Mouse (Mus musculus): ENCODE results near the gene Mybpc1. TPM values are rescaled to one million over a fixed set of nuclear protein-coding genes. Genes with fewer than 3 reads are reported as not detected.
A peak's percentile ranks its signal among the peaks of the same experiment; 100 is the strongest.

Mybpc1 gene
- total RNA-seq (2022), result 1 to 10 TPM; 2.2 to 3.3 (median 2.6) TPM

DNA sequence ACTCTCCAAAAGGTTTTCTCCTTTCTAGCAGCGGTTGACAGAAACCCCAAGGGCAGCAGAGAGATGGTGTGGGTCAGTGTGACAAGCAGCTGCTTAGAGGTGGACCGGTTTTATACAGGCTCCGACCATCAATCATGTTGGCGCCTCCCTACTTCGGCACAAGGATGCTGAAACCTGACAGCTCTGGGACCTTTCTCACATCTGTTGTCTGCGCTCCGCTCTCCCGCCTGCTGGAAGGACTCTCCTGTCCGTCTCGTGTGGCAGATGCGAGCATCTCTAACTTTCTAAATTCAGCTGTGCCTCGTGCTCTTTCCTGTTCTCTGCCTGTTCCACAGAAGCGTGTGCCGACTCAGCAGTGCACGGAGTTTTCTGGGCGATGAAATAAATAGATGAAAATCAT lies at the start of gene Mybpc1:
Mybpc1 (minus strand) TSS at position 210 of the 400 bp plus-strand sequence.
- DNase-seq (ENCODE audit: low spot score in 2 of 2), result no peak

DNA sequence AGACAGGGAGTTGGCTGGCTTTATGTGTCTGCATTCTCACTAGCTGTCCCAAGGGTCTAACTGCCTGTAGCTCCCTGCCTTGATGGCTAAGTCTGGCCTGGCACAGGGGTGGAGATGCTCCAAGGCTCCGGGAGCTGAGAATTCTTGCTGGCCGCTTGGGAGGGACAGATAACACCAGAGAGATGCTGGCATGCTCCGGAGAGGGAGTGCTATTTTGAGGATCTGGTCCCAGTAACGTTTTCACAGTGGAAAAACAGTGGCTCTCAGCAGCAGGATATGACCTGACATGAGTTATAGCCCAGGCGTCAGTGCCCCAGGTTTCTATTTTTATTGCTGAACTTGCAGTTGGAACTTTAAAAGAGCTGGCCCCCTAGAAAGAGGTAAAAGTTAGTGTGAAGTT lies 40.5 kb upstream of the Mybpc1 start:
- DNase-seq (ENCODE audit: low spot score in 2 of 2), result no peak

DNA sequence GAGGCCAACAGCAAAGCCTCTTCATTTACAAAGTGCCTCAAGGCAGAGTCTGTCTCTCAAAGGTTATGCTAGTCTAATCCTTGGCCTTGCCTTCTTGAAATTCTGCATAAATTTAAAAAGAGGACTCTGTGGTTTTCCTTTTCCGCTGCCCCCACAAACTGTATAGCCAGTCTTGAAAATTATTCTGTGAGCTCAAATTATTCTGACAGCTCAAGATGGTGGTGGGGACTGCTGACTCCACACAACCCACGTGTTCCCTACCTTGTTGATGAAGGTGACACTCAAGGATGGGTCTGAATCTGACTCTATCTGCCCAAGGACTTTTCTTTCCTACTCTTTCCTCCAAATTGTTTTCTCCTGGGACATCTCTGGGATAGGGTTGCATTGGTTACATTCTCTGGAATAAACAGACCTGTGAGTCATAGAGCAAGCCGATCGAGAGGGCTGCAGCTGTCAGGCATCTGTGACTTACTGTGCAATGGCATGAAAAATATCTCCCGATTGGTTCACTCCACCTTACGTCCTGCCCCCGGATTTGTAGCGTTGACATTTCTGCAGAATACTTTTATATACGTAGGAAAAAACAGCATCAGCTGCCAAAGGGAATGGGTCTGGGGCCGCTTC lies 26.5 kb upstream of the Mybpc1 start:
- DNase-seq (ENCODE audit: low spot score in 2 of 2), result no peak

DNA sequence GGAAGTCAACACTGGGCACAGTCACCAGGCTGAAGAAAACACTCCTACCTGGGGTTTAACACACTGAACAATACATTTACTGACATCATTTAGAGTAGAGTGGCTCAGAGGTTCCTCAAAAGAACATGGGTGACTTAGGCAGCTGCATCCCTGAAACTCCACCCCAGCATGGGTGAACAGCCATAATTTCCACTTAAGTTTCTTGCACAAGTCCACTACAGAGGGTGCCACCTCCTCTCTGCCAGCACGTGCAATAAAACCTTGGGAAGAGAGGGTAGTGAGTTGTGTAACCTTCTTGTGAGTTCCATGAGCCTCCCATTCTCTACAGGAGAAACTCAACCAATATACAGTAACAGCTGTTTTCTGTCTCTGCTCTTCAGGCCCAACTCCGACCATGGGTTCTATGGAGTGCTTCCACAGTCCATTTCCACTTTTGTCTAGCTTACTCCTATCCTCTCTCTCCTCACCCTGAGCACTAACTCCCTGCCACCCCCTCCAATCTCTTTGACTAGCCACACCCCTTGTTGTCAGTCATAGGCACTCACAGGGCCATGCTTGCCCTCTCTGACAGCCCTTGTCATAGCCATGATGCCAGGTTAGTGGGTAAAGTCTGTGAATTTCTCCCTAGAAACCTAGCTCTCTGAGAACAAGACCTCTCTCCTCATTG lies 25.8 kb upstream of the Mybpc1 start:
- DNase-seq (ENCODE audit: low spot score in 2 of 2), result no peak

DNA sequence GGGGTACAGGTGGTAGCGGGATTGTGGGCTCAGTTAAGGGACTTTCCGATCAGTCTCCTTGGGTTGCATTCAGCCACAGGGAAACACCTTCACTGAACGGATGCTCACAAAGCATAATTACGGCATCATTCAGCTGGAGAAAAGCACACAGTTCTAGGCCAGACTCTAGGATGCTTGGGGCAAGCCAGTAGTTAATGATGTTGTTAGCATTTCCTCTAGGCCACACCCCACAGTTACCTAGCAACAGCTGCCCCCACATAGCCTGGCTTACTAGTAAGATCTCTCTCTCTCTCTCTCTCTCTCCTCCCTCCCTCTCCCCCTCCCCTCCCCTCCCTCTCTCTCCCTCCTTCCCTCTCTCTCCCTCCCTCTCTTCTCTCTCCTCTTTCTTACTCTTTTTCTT lies 22.1 kb upstream of the Mybpc1 start:
- peak; percentile 9 to 13 for DNase-seq (ENCODE audit: low spot score in 2 of 2)

DNA sequence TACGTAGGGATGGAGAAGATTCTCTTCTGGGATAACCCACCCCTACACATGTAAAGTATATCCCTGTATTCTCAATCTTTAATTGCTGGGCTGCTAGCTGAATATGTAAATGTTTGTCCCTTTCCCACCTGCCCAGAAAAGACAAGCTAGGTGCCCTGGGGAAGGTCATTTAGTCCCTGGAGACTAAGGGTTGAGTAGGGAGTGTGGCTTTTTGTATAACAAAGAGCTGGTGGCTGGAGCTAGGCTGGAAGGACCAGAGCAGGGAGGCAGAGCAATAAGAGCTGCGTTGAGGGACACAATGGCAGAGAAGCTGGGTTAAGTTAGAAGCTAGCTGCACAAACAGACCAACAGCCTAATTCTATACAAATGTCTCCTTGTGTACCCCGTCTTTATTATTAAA lies 21.2 kb upstream of the Mybpc1 start:
- DNase-seq (ENCODE audit: low spot score in 2 of 2), result no peak

DNA sequence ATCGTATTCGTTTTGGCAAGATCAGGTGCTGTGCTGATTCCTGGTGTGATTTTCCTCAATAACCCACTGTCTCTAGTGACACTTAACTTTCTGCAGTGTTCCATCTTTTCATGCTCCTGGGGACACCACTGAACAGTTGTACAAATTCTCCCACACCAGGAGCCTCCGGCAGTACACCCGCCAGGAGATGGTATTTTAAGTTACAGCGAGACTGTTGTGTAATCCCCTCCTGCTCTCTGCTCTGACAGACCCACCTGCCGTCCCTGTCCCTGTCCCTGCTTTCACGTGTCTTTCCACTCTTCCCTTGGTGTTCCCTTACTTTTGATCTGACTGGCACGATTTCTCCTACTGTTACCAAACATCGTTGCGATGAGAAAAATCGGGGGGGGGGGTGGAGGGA lies 19.3 kb upstream of the Mybpc1 start:
- DNase-seq (ENCODE audit: low spot score in 2 of 2), result no peak

DNA sequence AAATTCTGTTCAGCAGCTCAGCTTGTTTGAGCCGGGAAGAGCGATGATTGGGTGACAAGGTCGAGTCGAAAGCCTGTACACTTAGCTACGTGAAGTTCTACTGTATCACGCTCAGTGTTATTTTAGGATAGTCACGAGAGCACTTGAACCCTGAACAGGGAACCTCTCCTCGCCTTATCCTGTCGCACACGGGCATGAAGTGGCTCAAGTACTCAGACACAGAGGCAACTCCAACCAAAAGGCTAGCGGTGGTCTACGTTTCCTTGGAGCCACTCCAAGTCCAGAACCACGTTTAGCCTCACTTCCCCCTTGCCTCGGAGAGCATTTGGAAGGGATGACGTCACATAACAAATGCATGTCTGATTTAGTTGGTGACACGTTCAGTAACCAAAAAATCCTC lies 17.7 kb upstream of the Mybpc1 start:
- DNase-seq (ENCODE audit: low spot score in 2 of 2), result no peak

DNA sequence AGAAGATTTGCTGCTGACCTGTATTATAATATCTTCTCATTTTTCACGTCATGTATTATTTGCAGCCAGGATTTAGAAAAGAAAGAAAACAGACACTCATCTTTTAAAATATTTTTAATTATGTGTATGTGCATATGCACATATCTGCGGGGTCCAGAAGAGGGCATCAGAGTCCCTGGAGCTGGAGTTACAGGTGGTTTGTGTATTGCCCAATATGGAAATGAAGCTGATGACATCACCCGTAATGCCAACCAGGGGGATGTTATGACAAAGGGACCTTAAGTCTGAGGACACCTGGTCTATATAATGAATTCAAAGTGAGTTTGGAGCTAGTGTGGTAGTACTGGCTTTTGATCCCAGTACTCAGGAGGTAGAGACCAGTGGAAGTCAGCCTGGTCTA lies 15.9 kb upstream of the Mybpc1 start:
- DNase-seq (ENCODE audit: low spot score in 2 of 2), result no peak

DNA sequence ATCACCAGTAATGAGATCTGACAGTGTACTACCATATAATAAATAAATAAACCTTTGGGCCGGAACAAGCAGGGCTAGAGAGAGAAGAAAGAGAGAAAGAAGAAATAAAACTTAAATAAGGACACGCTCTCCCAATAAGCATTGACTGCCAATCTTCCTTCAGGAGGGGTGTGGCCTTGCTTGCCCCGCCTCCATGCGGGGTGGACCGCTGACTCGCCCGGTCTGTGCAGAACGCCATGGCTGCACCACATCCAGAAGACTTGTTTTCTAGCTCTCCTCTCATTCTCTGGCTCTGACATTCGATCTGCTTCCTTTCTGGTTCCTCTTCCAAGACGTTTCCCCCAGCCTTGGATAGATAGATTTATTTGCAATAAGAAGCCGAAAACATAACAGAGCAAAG lies 8.1 kb upstream of the Mybpc1 start:
- no peak for DNase-seq (ENCODE audit: low spot score in 2 of 2)

DNA sequence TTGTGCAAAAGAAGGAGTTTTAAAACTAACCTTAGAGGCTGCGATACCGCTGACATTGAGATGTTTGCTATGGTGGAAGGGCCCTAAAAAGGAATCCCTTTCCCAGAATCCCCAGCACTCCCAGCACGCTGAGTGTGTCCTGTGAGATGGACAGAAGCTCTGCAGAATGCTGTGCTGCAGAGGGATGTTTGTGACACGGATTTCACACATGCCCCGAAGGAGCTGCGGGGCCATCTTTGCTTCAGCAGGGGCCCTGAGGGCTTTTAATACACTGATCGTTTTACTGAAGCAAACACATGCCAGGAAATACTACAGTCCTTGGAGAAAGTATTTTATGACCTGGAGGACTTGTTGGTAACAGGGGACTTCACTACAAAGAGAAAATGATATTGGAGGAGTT lies 1.7 kb upstream of the Mybpc1 start:
- no peak for DNase-seq (ENCODE audit: low spot score in 2 of 2)

DNA sequence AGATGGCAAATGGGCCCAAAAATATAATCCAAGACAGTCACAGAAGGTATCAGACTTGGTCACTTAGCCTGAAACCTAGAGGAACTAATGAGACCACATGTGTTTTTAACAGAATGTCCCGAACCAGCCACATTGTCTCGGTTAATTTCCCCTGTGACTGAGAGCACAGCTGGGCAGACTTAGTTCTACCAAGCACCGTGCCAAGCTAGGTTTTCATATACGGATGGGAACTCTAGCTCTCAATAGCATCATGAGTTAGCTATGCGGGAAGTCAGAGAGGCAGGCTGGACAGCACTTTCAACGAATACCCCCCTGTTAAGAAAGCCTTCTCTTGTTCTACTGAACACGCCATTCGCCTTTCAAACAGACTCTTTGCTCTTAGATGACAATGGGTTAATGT lies 1.1 kb upstream of the Mybpc1 start:
- DNase-seq (ENCODE audit: low spot score in 2 of 2), result no peak

DNA sequence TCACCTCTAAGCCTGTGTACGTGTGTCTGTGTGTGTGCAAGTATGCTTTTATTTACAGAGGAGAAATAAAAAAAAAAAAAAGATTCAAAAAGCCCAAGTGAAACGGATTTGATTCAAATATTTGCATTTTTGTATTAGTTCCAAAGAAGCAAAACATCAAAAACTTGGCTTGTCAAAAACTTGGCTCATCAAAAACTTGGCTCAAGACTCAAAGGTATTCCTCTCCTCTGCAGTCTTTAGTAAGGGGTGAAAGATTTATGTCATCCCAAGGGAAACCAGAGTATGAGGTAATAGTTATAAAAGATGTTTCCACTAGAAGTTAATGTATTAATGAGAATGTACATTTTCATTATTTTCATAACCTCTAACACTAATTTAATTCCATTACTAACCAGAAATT lies 1.2 kb downstream of the Mybpc1 start:
- no peak for DNase-seq (ENCODE audit: low spot score in 2 of 2)

DNA sequence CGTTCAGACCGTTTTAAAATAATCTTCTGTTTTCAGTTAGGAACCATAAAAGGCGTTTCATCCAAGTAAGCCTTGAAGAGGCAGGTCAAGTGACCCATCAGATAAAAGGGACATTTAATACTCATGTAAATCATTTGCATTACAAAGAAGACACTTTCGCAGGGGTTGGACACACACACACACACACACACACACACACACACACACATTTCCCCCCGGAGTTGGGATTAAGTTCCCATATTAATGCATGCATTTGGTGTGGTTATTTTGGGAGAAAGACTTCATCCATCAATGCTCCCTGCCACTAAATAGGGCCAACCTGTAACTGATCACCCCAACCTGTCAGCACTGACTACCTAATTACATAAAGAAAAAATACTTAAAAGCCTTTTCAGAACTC lies 1.7 kb downstream of the Mybpc1 start:
- DNase-seq (ENCODE audit: low spot score in 2 of 2), result no peak

DNA sequence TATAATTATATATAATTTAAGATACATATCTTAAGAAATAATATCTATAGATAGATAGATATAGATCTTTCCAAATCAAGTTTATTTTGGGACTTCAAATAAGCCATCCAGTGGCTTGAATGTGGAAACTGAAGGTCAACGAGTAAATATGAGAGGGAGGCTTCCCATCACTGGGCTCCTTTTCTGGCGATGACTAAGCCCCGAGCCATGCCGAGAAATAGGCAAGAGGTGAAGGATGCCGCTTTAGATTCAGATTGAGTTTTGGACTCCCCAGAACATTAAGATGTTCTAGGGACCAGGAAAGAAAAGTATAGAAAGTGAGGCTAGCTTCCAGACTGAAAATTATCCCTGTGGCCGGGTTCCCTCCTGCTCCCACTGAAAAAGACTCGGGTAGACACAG lies 4.4 kb downstream of the Mybpc1 start:
- DNase-seq (ENCODE audit: low spot score in 2 of 2), result no peak

DNA sequence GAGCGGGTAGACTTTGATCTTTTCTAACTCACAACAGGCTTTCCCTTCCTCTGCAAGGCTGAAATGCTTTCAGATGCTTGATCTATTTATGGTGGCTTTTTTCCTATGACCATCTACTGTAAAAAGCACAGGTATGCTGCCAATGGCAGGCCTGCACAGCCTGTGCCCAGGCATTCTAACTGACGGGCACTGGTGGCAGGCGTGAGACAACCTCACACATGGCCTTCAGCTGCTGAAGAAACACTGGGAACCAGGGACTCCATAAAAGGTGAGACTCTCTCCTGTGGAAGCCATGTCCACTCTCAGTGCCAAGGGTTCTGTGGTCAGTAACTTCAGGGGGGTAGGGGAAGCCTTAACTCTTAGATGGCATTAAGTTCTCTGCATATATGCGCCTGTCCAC lies 12.6 kb downstream of the Mybpc1 start:
- DNase-seq (ENCODE audit: low spot score in 2 of 2), result no peak

DNA sequence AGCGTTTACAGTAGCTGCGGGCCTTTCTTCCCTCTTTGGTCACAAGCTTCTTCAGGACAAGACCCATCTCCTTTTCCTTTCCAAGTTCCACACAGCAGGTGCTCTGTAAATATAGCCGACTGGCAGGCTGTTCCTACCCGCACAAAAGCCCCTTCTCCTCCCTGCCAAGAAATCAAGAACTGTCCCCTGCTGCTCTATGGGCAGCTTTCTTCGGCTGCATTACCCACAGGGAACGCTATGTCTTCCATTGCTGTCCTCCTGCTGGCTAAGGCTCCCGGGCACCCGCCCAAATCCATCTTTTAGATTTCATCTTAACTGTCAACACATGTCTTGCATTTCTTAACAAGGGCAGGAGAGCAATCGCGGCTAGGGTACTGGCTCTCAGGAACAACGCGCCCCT lies 13.9 kb downstream of the Mybpc1 start:
- peak; percentile 13 to 47 for DNase-seq (ENCODE audit: low spot score in 2 of 2)

DNA sequence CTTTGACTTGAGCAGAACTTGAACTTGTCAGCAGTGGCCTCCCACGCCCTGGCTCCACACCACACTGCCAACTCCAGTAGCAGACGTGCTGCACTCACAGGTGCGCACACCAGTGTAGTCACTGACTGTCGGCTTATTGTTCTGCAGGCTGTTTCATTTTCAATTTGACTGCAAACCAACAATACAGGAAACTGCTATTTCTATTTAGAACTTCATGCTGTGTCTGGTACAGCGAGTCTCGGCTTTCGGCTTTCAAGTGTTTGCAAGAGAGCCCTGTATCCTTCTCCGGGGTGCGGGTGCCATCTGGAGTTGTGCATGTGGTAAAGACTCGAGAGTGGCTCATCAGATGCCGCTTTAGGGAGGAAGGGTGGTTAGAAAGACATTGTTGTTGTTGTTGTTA lies 20.5 kb downstream of the Mybpc1 start:
- peak; percentile 48 to 60 for DNase-seq (ENCODE audit: low spot score in 2 of 2)

DNA sequence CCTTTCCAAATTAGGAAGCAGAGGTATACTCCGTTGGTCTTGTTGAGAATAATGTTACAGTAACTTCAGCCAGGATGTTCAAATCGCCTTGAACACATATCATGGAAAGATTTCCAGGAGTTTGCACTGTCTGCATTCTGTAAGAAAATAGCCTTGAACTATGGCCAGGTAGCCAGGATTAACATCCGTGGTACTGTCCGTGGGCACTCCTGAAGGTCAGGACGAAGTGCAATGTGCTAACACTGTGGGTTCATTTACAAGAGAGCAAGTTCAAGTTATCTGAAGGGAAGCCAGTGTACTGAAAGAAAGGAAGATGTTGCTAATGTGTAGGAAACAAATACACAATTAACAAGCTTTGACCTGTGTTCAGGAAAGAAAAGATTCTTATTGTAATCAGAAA lies 24.2 kb downstream of the Mybpc1 start:
- no peak for DNase-seq (ENCODE audit: low spot score in 2 of 2)

DNA sequence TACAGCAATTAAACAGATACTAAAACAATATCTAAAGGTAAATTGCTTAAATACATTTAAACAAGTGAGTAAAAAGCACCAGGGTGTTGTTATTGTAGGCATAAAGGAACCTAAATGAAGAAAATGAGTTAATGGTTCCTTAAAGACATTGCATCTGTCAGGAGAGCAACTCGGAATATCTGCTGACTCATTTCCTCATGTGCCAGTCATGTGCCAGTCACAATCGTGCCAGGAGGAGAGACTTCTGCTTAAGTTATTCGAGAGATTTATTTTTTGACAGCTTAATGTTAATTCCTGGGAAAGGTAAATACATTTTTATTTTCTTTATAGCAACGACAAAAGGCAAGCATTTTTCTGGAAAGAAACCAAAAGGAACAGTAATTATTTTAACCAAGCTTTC lies 26.3 kb downstream of the Mybpc1 start:
- no peak for DNase-seq (ENCODE audit: low spot score in 2 of 2)

DNA sequence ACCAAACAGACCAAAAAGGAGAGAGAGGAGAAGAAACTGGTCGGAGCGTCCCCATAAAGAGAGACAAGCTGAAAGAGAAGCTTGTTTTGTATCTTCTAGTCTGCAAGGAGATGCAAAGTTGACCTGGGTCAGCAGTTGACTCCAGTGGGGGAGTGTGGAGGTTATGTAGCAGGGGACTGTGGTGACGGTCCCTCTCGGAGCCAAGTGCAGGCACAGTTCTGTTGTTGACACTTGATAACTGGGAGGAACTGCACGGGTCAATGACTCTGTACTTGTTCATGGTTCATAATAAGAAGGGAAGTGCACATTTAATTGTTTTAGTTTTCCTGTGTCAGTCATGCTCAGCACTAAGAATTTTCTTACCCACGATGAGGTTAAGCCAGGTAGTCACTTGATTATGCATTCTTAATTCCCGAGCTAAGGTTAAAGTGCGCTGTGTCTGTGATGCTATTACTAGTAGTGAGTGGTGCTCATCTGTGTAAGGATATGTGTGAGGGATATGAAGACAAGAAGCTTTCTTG lies 30.8 kb downstream of the Mybpc1 start:
- DNase-seq (ENCODE audit: low spot score in 2 of 2), result no peak

DNA sequence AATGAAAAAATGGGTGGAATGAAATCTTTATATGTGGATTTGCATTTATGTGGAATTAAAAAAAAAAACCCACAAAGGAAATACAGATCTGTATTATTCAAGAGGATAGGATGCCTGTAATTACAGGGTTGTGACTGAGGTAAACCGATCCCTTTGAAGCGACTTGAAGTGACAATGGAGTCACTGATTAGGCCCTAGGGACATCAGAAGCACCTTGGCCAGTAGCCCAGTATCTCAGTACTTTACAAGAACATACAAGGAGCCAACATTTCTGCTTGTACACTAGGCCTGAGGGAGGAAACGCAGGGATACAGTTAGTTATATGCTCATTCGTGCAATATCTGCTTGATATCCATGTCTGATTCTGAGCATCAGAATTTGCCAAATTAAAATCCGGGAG lies 32.8 kb downstream of the Mybpc1 start:
- no peak for DNase-seq (ENCODE audit: low spot score in 2 of 2)

DNA sequence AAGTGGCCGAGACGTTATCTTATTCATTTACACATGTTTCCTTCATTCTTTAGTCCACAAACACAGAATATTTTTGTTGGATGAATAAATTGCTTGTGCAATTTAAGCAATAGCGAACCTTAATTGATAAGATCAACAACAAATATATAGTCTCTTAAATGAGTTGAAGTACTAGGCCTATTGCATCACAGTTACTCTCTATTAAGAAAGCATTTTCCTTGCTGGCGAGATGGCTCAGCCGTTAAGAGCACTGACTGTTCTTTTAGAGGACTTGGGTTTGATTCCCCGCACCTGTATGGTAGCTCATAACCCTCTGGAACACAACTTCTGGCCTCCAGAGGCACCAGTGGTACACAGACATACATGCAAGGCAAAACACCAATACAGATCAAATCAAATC lies 47.9 kb downstream of the Mybpc1 start:
- no peak for DNase-seq (ENCODE audit: low spot score in 2 of 2)

Measured in layer of hippocampus, adult 8-10 months (tissue).